Mouse (Mus musculus) hematopoietic stem cell, adult 5-6 weeks (primary cell): ENCODE data around the gene Gbp7. TPM values are rescaled to one million over a fixed set of nuclear protein-coding genes. Genes with fewer than 3 reads are reported as not detected.
"Not testable (repeated sequence)": the region's sequence is repeated elsewhere in the genome, so short reads cannot be mapped to it uniquely, and the experiment has no call there.

ENCODE experiments used
- ATAC-seq, 2 experiments: fragments of 125-278 bp in 1 of 2; replicated peaks in 1 of 2; 2 replicates each; pipeline ENCODE4 v1.8.0; 2016 to 2017; ENCODE audit warnings: inconsistent platforms in 2 of 2, mild to moderate bottlenecking in 2 of 2, moderate number of reproducible peaks in 2 of 2, low read depth in 1 of 2, moderate TSS enrichment in 1 of 2; ENCODE audit not compliant: low FRiP score in 2 of 2, poor library complexity in 2 of 2, severe bottlenecking in 2 of 2, insufficient read depth in 1 of 2, low TSS enrichment in 1 of 2
- total RNA-seq: library from RNA; stranded (forward); fragments of 172-1452, 232-1000 nt; gene quantifications from 2 replicates; pipeline ENCODE4 v1.2.3, GENCODE M21; 2017

The Gbp7 gene
- total RNA-seq, 1 experiment from 2014 or later: 63.0 TPM

- no peak for ATAC-seq
Observed at GRCm38 (mm10) chr3:142554601-142555000, 24.5 kb downstream of the Gbp7 start.

GRCm38 (mm10) chr3:142555623-142556022 is 25.5 kb downstream of the Gbp7 start:
- ATAC-seq: no peak

GRCm38 (mm10) chr3:142559632-142560228 is 29.6 kb downstream of the Gbp7 start, which contains the start of gene Gbp3:
Gene Gbp3 (plus strand): TSS chr3:142560026.
- 0 out of 4 replicates have a peak, but pooled peaks of 1 of the 2 experiments have one; percentile 24 for ATAC-seq

GRCm38 (mm10) chr3:142560296-142560948 is 30.3 kb downstream of the Gbp7 start:
- peak; percentile 97 to 99 for ATAC-seq

- no peak for ATAC-seq
Observed at GRCm38 (mm10) chr3:142561045-142561646, 31.0 kb downstream of the Gbp7 start.

- ATAC-seq: no peak
Observed at GRCm38 (mm10) chr3:142561666-142562065, 31.5 kb downstream of the Gbp7 start.

- not testable (repeated sequence) for ATAC-seq
Observed at GRCm38 (mm10) chr3:142567490-142567889, 37.3 kb downstream of the Gbp7 start.

GRCm38 (mm10) chr3:142570738-142571137 is 40.6 kb downstream of the Gbp7 start:
- ATAC-seq: no peak

GRCm38 (mm10) chr3:142577108-142577507 is 47.0 kb downstream of the Gbp7 start:
- 0 out of 4 replicates have a peak, but pooled peaks of 1 of the 2 experiments have one; percentile 27 for ATAC-seq

- ATAC-seq: no peak
Observed at GRCm38 (mm10) chr3:142578342-142578741, 48.2 kb downstream of the Gbp7 start.

GRCm38 (mm10) chr3:142583067-142583466 is 52.9 kb downstream of the Gbp7 start:
- no peak for ATAC-seq

- no peak for ATAC-seq
Observed at GRCm38 (mm10) chr3:142587386-142587785, 57.2 kb downstream of the Gbp7 start.

GRCm38 (mm10) chr3:142588888-142589287 is 58.7 kb downstream of the Gbp7 start:
- ATAC-seq: no peak

GRCm38 (mm10) chr3:142590431-142591067 is 60.4 kb downstream of the Gbp7 start:
- ATAC-seq: no peak

GRCm38 (mm10) chr3:142594547-142594946 is 64.4 kb downstream of the Gbp7 start, which contains the start of gene Gbp2b:
Gene Gbp2b (plus strand): TSS chr3:142594847.
- no peak for ATAC-seq

- ATAC-seq: no peak
Observed at GRCm38 (mm10) chr3:142597923-142598322, 67.8 kb downstream of the Gbp7 start.
